Mouse (Mus musculus) cortical plate, adult 2 months (tissue): Measurements from ENCODE around the gene Asrgl1.

Experiments
- CTCF ChIP-seq: fragments of 200-500 bp; IDR thresholded peaks from 2 replicates; pipeline ENCODE4 v1.5.1; 2011; ENCODE audit warnings: mild to moderate bottlenecking, control low read depth, low read length; ENCODE audit not compliant: insufficient read depth; ENCODE audit errors: extremely low read depth
- POLR2A ChIP-seq: fragments of 200-500 bp; IDR thresholded peaks from 2 replicates; pipeline ENCODE4 v1.6.1; 2011; ENCODE audit warnings: mild to moderate bottlenecking, low read length, control low read depth; ENCODE audit not compliant: insufficient read depth; ENCODE audit errors: extremely low read depth

GRCm38 (mm10) chr19:9071456-9072156 is 63.8 kb downstream of the Asrgl1 start:
- TF ChIP-seq CTCF = no peak
- TF ChIP-seq POLR2A = no peak
